Mouse (Mus musculus) midbrain, embryonic 12.5 days (tissue): Measurements from ENCODE around the gene Npas3. TPM values are rescaled to one million over a fixed set of nuclear protein-coding genes. Genes with fewer than 3 reads are reported as not detected.

Source experiments
- ATAC-seq: fragments of 200-750 bp; cut with Nextera tagmentation; 2 replicates; pipeline ENCODE4 v1.8.0; 2017; ENCODE audit warnings: low read depth, moderate TSS enrichment, moderate library complexity; ENCODE audit not compliant: low FRiP score
- H3K27ac ChIP-seq: fragments of 300-500 bp; sonication (generic); replicated peaks from 2 replicates; pipeline ENCODE4 v1.5.1; 2016; ENCODE audit warnings: mild to moderate bottlenecking
- H3K27me3 ChIP-seq: fragments of 300-500 bp; sonication (generic); 2 replicates; pipeline ENCODE4 v1.6.1; 2016; ENCODE audit warnings: mild to moderate bottlenecking
- H3K36me3 ChIP-seq: fragments of 300-500 bp; sonication (generic); 2 replicates; pipeline ENCODE4 v1.6.1; 2016
- H3K4me1 ChIP-seq: fragments of 300-500 bp; sonication (generic); 2 replicates; pipeline ENCODE4 v1.6.1; 2016
- H3K4me2 ChIP-seq: fragments of 300-500 bp; sonication (generic); replicated peaks from 2 replicates; pipeline ENCODE4 v1.6.1; 2016; ENCODE audit warnings: mild to moderate bottlenecking, moderate library complexity
- H3K4me3 ChIP-seq: fragments of 300-500 bp; sonication (generic); 2 replicates; pipeline ENCODE4 v1.5.1; 2016; ENCODE audit warnings: mild to moderate bottlenecking
- H3K9ac ChIP-seq: fragments of 300-500 bp; sonication (generic); replicated peaks from 2 replicates; pipeline ENCODE4 v1.6.1; 2016; ENCODE audit warnings: mild to moderate bottlenecking, moderate library complexity
- H3K9me3 ChIP-seq: fragments of 300-500 bp; sonication (generic); 2 replicates; pipeline ENCODE4 v1.6.1; 2016; ENCODE audit warnings: mild to moderate bottlenecking
- WGBS: fragments of 180-500 bp; shearing (Covaris S2); methylation state at CpG from one replicate; pipeline ENCODE4 v1.1.7; 2016; 5-methylcytosine and 5-hydroxymethylcytosine counted together
- polyA plus RNA-seq: library from polyadenylated mRNA; unstranded; fragments of >200 nt; fragmentation: Nextera tagmentation; extraction: Ambion mirVana; gene quantifications from 2 replicates; pipeline ENCODE4 v1.2.1, GENCODE M21; 2016

The Npas3 gene
- polyA plus RNA-seq, 1 experiment from 2014 or later, result 30.0 TPM

DNA sequence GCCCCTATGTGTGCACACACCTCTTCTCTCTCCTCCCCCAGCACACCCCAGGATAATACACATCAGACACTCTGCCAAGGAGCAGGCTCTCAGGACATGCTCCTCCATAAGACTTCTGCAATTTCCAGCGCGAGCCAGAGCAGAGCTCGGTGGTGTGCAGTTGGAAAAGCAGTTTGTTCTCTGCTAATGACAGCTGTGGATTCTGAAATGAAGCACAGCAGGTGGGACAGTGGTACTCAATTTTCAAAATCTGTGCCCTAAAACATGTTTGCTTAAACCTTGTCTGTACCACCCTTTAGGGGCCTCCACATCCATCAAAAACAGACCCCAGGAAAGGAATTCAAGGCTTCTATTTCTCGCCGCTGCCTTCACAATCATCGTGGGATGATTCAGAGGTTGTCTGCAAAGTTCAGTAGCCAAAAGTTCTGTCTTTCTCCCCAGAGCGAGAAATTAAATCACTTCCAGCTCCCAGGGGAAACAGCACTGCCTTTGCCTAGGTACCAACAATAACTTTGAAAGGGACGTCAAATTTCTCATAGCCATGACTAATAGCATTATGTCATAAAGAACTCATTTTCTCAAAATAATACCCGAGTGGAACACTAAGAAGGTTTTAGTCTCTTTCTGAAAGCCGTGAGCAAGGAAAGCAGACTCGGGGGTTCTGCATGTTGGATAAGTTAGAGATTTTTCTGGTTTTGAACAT, 533.5 kb downstream of the Npas3 start:
- Histone ChIP-seq H3K27me3 (no peaks in the 10 kb centered on the region), H3K4me1 (peaks cover 20% of the 10 kb centered on the region; the same call in 1 of the 2 replicates), H3K4me2 (0 out of 2 replicates have a peak overlapping the region, but pooled peaks have one; percentile 4), H3K27ac (no peak overlapping the region), H3K9ac (no peak overlapping the region), H3K9me3 (no peaks in the 10 kb centered on the region), H3K4me3 (no peak overlapping the region), H3K36me3 (no peaks in the 10 kb centered on the region)
- 39% methylated on average over 11 of the region's 11 CpGs for WGBS
- no peak for ATAC-seq

- no peak overlapping the region for H3K9ac ChIP-seq
- 90% methylated on average over 10 of the region's 10 CpGs for WGBS
- no peaks in the 10 kb centered on the region for H3K9me3 ChIP-seq
- no peak for ATAC-seq
- no peak overlapping the region for H3K27ac ChIP-seq
- 0 out of 2 replicates have a peak, but pooled peaks cover 6% of the 10 kb centered on the region for H3K4me1 ChIP-seq
- H3K4me3 ChIP-seq, result no peak overlapping the region
- H3K36me3 ChIP-seq, result no peaks in the 10 kb centered on the region
- H3K4me2 ChIP-seq, result no peak overlapping the region
- H3K27me3 ChIP-seq, result no peaks in the 10 kb centered on the region
Measured at GRCm38 (mm10) chr12:53789501-53789900, 541.0 kb downstream of the Npas3 start.

GRCm38 (mm10) chr12:53794718-53795400, 546.4 kb downstream of the Npas3 start:
- no peak overlapping the region for H3K4me2 ChIP-seq

GRCm38 (mm10) chr12:53801831-53802230, 553.4 kb downstream of the Npas3 start:
- 93% methylated on average over 6 of the region's 6 CpGs for WGBS
- Histone ChIP-seq H3K4me2 (no peak overlapping the region), H3K4me3 (no peak overlapping the region), H3K9ac (no peak overlapping the region), H3K9me3 (no peaks in the 10 kb centered on the region), H3K27ac (no peak overlapping the region), H3K36me3 (no peaks in the 10 kb centered on the region), H3K4me1 (peaks cover 7% of the 10 kb centered on the region; the same call in 1 of the 2 replicates), H3K27me3 (no peaks in the 10 kb centered on the region)
- no peak for ATAC-seq

More at GRCm38 (mm10) chr12:53794718-53795400, 546.4 kb downstream of the Npas3 start:
- no peak for ATAC-seq
- 0 out of 2 replicates have a peak, but pooled peaks cover 3% of the 10 kb centered on the region for H3K4me1 ChIP-seq
- no peaks in the 10 kb centered on the region for H3K27me3 ChIP-seq
- no peak overlapping the region for H3K9ac ChIP-seq
- H3K36me3 ChIP-seq, result no peaks in the 10 kb centered on the region
- H3K4me3 ChIP-seq, result no peak overlapping the region
- WGBS, result 86% methylated on average over 6 of the region's 6 CpGs
- no peaks in the 10 kb centered on the region for H3K9me3 ChIP-seq
- H3K27ac ChIP-seq, result no peak overlapping the region

DNA sequence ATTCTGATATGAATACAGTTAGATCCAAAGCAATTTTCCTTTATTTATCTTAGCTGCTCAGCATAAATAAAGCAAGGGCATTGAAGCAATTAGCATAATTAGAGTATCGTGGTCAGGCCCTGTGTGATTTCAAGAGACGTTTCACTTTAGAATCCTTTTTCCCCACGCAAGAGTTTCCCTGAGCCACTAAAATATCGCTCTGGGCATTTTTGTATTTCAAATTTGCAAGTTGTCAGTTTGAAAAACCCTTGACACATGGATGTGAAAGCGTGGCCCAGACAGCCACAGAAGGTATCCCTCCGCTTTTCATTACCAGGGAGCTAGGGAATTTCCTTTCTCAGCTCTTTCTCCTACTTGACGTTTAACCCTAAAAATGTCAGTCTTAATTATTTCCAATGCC, 553.9 kb downstream of the Npas3 start:
- ATAC-seq, result no peak
- Histone ChIP-seq H3K36me3 (no peaks in the 10 kb centered on the region), H3K27me3 (no peaks in the 10 kb centered on the region), H3K4me2 (no peak overlapping the region), H3K4me1 (peaks cover 7% of the 10 kb centered on the region; the same call in 1 of the 2 replicates), H3K9ac (no peak overlapping the region), H3K27ac (no peak overlapping the region), H3K4me3 (no peak overlapping the region), H3K9me3 (no peaks in the 10 kb centered on the region)
- WGBS, result 59% methylated on average over 7 of the region's 7 CpGs

- Histone ChIP-seq H3K4me2 (no peak overlapping the region), H3K27ac (no peak overlapping the region), H3K4me1 (no peaks in the 10 kb centered on the region), H3K4me3 (no peak overlapping the region), H3K9ac (no peak overlapping the region), H3K36me3 (no peaks in the 10 kb centered on the region), H3K27me3 (no peaks in the 10 kb centered on the region), H3K9me3 (no peaks in the 10 kb centered on the region)
- 92% methylated on average over 2 of the region's 2 CpGs for WGBS
- no peak for ATAC-seq
Measured at GRCm38 (mm10) chr12:53810081-53810480, 561.6 kb downstream of the Npas3 start.

DNA sequence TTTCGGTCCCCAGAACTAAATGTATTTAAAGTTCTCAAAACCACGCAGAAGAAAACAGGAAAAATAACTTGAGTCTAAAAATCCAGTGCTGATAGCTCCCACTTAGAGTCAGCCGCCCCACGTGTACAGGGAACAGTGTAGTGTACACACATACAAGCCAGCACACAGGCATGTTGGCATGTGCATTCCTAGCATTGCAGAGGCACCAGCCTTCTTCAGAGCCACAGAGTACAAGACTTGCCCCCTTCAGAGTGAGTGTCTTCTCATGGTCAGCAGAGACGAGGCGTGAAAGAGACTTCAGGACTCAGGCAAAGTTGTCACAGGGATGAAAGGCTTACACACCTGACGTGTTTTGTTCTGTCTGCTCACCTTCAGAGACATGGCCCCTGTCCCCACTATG, 565.8 kb downstream of the Npas3 start:
- Histone ChIP-seq H3K27ac (no peak overlapping the region), H3K4me2 (no peak overlapping the region), H3K9me3 (no peaks in the 10 kb centered on the region), H3K4me3 (no peak overlapping the region), H3K36me3 (no peaks in the 10 kb centered on the region), H3K27me3 (no peaks in the 10 kb centered on the region), H3K9ac (no peak overlapping the region), H3K4me1 (no peaks in the 10 kb centered on the region)
- WGBS, result 90% methylated on average over 7 of the region's 7 CpGs
- ATAC-seq, result no peak

- no peaks in the 10 kb centered on the region for H3K9me3 ChIP-seq
- no peak overlapping the region for H3K27ac ChIP-seq
- H3K4me2 ChIP-seq, result no peak overlapping the region
- H3K4me3 ChIP-seq, result no peak overlapping the region
- H3K4me1 ChIP-seq, result peaks cover 6% of the 10 kb centered on the region; the same call in 1 of the 2 replicates
- H3K27me3 ChIP-seq, result no peaks in the 10 kb centered on the region
- 94% methylated on average over 4 of the region's 4 CpGs for whole genome bisulfite sequencing
- no peak overlapping the region for H3K9ac ChIP-seq
- H3K36me3 ChIP-seq, result no peaks in the 10 kb centered on the region
- ATAC-seq, result no peak
Measured at GRCm38 (mm10) chr12:53819982-53820381, 571.5 kb downstream of the Npas3 start.

GRCm38 (mm10) chr12:53822881-53823280, 574.4 kb downstream of the Npas3 start:
- Histone ChIP-seq H3K4me2 (no peak overlapping the region), H3K9ac (no peak overlapping the region), H3K27ac (no peak overlapping the region), H3K4me3 (no peak overlapping the region), H3K27me3 (no peaks in the 10 kb centered on the region), H3K36me3 (no peaks in the 10 kb centered on the region), H3K4me1 (peaks cover 17% of the 10 kb centered on the region), H3K9me3 (no peaks in the 10 kb centered on the region)
- no peak for ATAC-seq
- 63% methylated on average over 4 of the region's 4 CpGs for WGBS

GRCm38 (mm10) chr12:53825251-53825650, 576.8 kb downstream of the Npas3 start:
- H3K36me3 ChIP-seq, result no peaks in the 10 kb centered on the region
- peaks cover 17% of the 10 kb centered on the region for H3K4me1 ChIP-seq
- H3K27me3 ChIP-seq, result no peaks in the 10 kb centered on the region
- no peak overlapping the region for H3K27ac ChIP-seq
- no peak for ATAC-seq
- no peak overlapping the region for H3K4me3 ChIP-seq
- no peak overlapping the region for H3K4me2 ChIP-seq
- no peaks in the 10 kb centered on the region for H3K9me3 ChIP-seq
- no peak overlapping the region for H3K9ac ChIP-seq

GRCm38 (mm10) chr12:53825898-53826605, 577.6 kb downstream of the Npas3 start:
- no peak overlapping the region for H3K9ac ChIP-seq
- H3K27ac ChIP-seq, result no peak overlapping the region
- H3K36me3 ChIP-seq, result no peaks in the 10 kb centered on the region
- WGBS, result 68% methylated on average over 12 of the region's 12 CpGs
- no peak for ATAC-seq
- no peak overlapping the region for H3K4me2 ChIP-seq
- H3K4me3 ChIP-seq, result no peak overlapping the region
- no peaks in the 10 kb centered on the region for H3K27me3 ChIP-seq
- H3K4me1 ChIP-seq, result peaks cover 17% of the 10 kb centered on the region
- H3K9me3 ChIP-seq, result no peaks in the 10 kb centered on the region

DNA sequence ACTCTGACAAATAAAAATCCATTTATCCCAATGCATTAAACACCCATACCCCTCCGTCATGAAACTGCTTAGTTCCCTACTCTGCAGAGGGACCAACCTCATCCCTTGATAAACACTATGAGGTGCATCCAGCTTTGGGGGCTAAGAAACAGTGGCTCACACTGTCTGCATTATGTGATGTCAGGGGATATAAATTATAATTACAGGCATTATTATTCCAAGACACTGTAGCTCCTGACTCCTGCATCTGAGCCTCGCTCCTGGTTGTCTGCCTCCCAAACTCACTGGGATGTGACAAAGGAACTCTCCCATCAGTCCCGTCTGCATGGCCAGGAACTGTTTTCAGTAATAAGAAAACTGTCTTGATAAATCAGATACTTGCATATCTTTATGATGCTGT, 578.3 kb downstream of the Npas3 start:
- H3K4me2 ChIP-seq, result no peak overlapping the region

More for the DNA sequence above, 578.3 kb downstream of the Npas3 start:
- Histone ChIP-seq H3K4me3 (no peak overlapping the region), H3K9me3 (no peaks in the 10 kb centered on the region), H3K27ac (no peak overlapping the region), H3K27me3 (no peaks in the 10 kb centered on the region), H3K4me1 (peaks cover 20% of the 10 kb centered on the region), H3K36me3 (no peaks in the 10 kb centered on the region), H3K9ac (no peak overlapping the region)
- no peak for ATAC-seq
- 79% methylated on average over 3 of the region's 3 CpGs for WGBS
